Mouse (Mus musculus) lung, embryonic 14.5 days (tissue): ENCODE data around the gene Nars2. TPM values are rescaled to one million over a fixed set of nuclear protein-coding genes. Genes with fewer than 3 reads are reported as not detected.

ENCODE experiments used
- ATAC-seq: fragments of 200-750 bp; cut with Nextera tagmentation; 2 replicates; pipeline ENCODE4 v1.8.0; 2017; ENCODE audit warnings: mild to moderate bottlenecking, moderate TSS enrichment, moderate library complexity; ENCODE audit not compliant: insufficient read depth
- DNase-seq: peaks from one replicate; pipeline ENCODE4 v3.0.0-alpha.2; 2015
- H3K27ac ChIP-seq: fragments of 300-500 bp; sonication (generic); 2 replicates; pipeline ENCODE4 v1.5.1; 2014; ENCODE audit warnings: low read depth, mild to moderate bottlenecking, moderate library complexity
- H3K27me3 ChIP-seq: fragments of 300-500 bp; sonication (generic); 2 replicates; pipeline ENCODE4 v1.6.1; 2014; ENCODE audit warnings: low read length, control low read depth; ENCODE audit not compliant: insufficient read depth
- H3K36me3 ChIP-seq: fragments of 300-500 bp; sonication (generic); 2 replicates; pipeline ENCODE4 v1.6.1; 2014; ENCODE audit warnings: control low read depth; ENCODE audit not compliant: insufficient read depth
- H3K4me1 ChIP-seq: fragments of 300-500 bp; sonication (generic); 2 replicates; pipeline ENCODE4 v1.6.1; 2014; ENCODE audit warnings: antibody characterized with exemption, control low read depth; ENCODE audit not compliant: insufficient read depth
- H3K4me2 ChIP-seq: fragments of 300-500 bp; sonication (generic); 2 replicates; pipeline ENCODE4 v1.6.1; 2014; ENCODE audit warnings: mild to moderate bottlenecking
- H3K4me3 ChIP-seq: fragments of 300-500 bp; sonication (generic); 2 replicates; pipeline ENCODE4 v1.5.1; 2014; ENCODE audit warnings: low read depth, low read length
- H3K9ac ChIP-seq: fragments of 300-500 bp; sonication (generic); 2 replicates; pipeline ENCODE4 v1.6.1; 2014
- H3K9me3 ChIP-seq: fragments of 300-500 bp; sonication (generic); 2 replicates; pipeline ENCODE4 v1.6.1; 2016; ENCODE audit warnings: low read depth, low read length, control low read depth
- CTCF ChIP-seq: IDR thresholded peaks from 2 replicates; pipeline ENCODE4 v1.5.1; 2016; ENCODE audit warnings: antibody characterized with exemption, low read depth
- WGBS: fragments of 180-500 bp; shearing (Covaris S2); extraction: QIAGEN DNeasy Blood & Tissue Kit; methylation state at CpG from one replicate; pipeline ENCODE4 v1.1.7; 2014; 5-methylcytosine and 5-hydroxymethylcytosine counted together
- polyA plus RNA-seq: library from polyadenylated mRNA; unstranded; fragments of >200 nt; fragmentation: Nextera tagmentation; extraction: Ambion mirVana; gene quantifications from 2 replicates; pipeline ENCODE4 v1.2.1, GENCODE M21; 2014

The Nars2 gene
- polyA plus RNA-seq, 1 experiment from 2014 or later: 25.4 TPM

GRCm38 (mm10) chr7:96972138-96972904, 21.0 kb downstream of the Nars2 start:
- Histone ChIP-seq H3K4me3 (no peak overlapping the region), H3K4me2 (no peak overlapping the region), H3K9ac (no peak overlapping the region), H3K9me3 (no peaks in the 10 kb centered on the region), H3K36me3 (no peaks in the 10 kb centered on the region), H3K27me3 (no peaks in the 10 kb centered on the region), H3K27ac (0 out of 2 replicates have a peak overlapping the region, but pooled peaks have one; percentile 22), H3K4me1 (no peaks in the 10 kb centered on the region)
- ATAC-seq (no peak), DNase-seq (no peak)
- no peak for TF ChIP-seq CTCF
- 57% methylated on average over 8 of the region's 8 CpGs for WGBS

- H3K4me1 ChIP-seq: no peaks in the 10 kb centered on the region
- DNase-seq (no peak), ATAC-seq (no peak)
- no peak overlapping the region for H3K4me2 ChIP-seq
- H3K9ac ChIP-seq: no peak overlapping the region
- H3K27me3 ChIP-seq: no peaks in the 10 kb centered on the region
- H3K9me3 ChIP-seq: no peaks in the 10 kb centered on the region
- no peak for TF ChIP-seq CTCF
- 76% methylated on average over 5 of the region's 5 CpGs for WGBS
- H3K27ac ChIP-seq: no peak overlapping the region
- H3K36me3 ChIP-seq: no peaks in the 10 kb centered on the region
- no peak overlapping the region for H3K4me3 ChIP-seq
These were observed 24.6 kb downstream of the Nars2 start for GRCm38 (mm10) chr7:96975914-96976313.

- no peak overlapping the region for H3K9ac ChIP-seq
- H3K4me2 ChIP-seq: no peak overlapping the region
- no peaks in the 10 kb centered on the region for H3K4me1 ChIP-seq
- DNase-seq: no peak
- H3K4me3 ChIP-seq: no peak overlapping the region
- H3K9me3 ChIP-seq: no peaks in the 10 kb centered on the region
- H3K27ac ChIP-seq: no peak overlapping the region
- TF ChIP-seq CTCF: no peak
- H3K27me3 ChIP-seq: no peaks in the 10 kb centered on the region
- WGBS: 80% methylated on average over 1 of the region's 1 CpGs
- ATAC-seq: no peak
- no peaks in the 10 kb centered on the region for H3K36me3 ChIP-seq
These were observed 25.9 kb downstream of the Nars2 start for GRCm38 (mm10) chr7:96977209-96977608.

GRCm38 (mm10) chr7:96981366-96981765, 30.1 kb downstream of the Nars2 start:
- 83% methylated on average over 2 of the region's 2 CpGs for WGBS
- Histone ChIP-seq H3K4me2 (no peak overlapping the region), H3K4me1 (0 out of 2 replicates have a peak, but pooled peaks cover 4% of the 10 kb centered on the region), H3K27me3 (no peaks in the 10 kb centered on the region), H3K36me3 (no peaks in the 10 kb centered on the region), H3K9ac (no peak overlapping the region), H3K9me3 (no peaks in the 10 kb centered on the region), H3K27ac (no peak overlapping the region), H3K4me3 (no peak overlapping the region)
- DNase-seq (no peak), ATAC-seq (no peak)
- no peak for TF ChIP-seq CTCF

GRCm38 (mm10) chr7:96983660-96984347, 32.5 kb downstream of the Nars2 start:
- H3K9ac ChIP-seq: no peak overlapping the region
- WGBS: 28% methylated on average over 7 of the region's 7 CpGs
- ATAC-seq: peak; percentile 73

GRCm38 (mm10) chr7:96985798-96986197, 34.5 kb downstream of the Nars2 start:
- Histone ChIP-seq H3K27me3 (no peaks in the 10 kb centered on the region), H3K4me3 (no peak overlapping the region), H3K9ac (peak overlapping the region; percentile 16; the same call in 1 of the 2 replicates), H3K9me3 (no peaks in the 10 kb centered on the region), H3K27ac (peak overlapping the region; percentile 42; the same call in 1 of the 2 replicates), H3K4me2 (peak overlapping the region; percentile 45), H3K4me1 (0 out of 2 replicates have a peak, but pooled peaks cover 4% of the 10 kb centered on the region), H3K36me3 (no peaks in the 10 kb centered on the region)
- WGBS: 2% methylated on average over 8 of the region's 8 CpGs
- DNase-seq (peak; percentile 74), ATAC-seq (peak; percentile 74)
- no peak for TF ChIP-seq CTCF

More at GRCm38 (mm10) chr7:96983660-96984347, 32.5 kb downstream of the Nars2 start:
- Histone ChIP-seq H3K27ac (peak overlapping the region; percentile 26), H3K4me3 (no peak overlapping the region), H3K36me3 (no peaks in the 10 kb centered on the region), H3K9me3 (no peaks in the 10 kb centered on the region), H3K4me2 (no peak overlapping the region), H3K4me1 (0 out of 2 replicates have a peak, but pooled peaks cover 4% of the 10 kb centered on the region), H3K27me3 (no peaks in the 10 kb centered on the region)
- DNase-seq: peak; percentile 65
- TF ChIP-seq CTCF: no peak; the same call in 1 of the 2 replicates
